Mouse (Mus musculus) small intestine, adult 2 months (tissue): ENCODE results near the gene Sptb. TPM values are rescaled to one million over a fixed set of nuclear protein-coding genes. Genes with fewer than 3 reads are reported as not detected.

Source experiments
- H3K27ac ChIP-seq: fragments of 200-500 bp; 2 replicates; pipeline ENCODE4 v1.5.1; 2012; ENCODE audit warnings: low read depth, low read length, control low read depth, inconsistent platforms; ENCODE audit not compliant: insufficient read depth
- H3K27me3 ChIP-seq: fragments of 200-500 bp; 2 replicates; pipeline ENCODE4 v1.6.1; 2012; ENCODE audit warnings: mild to moderate bottlenecking, moderate library complexity, low read length, inconsistent platforms; ENCODE audit not compliant: control insufficient read depth, insufficient read depth
- H3K36me3 ChIP-seq: fragments of 200-500 bp; 2 replicates; pipeline ENCODE4 v1.6.1; 2012; ENCODE audit warnings: mild to moderate bottlenecking, low read length, control low read depth, inconsistent platforms; ENCODE audit not compliant: control insufficient read depth, insufficient read depth
- H3K4me1 ChIP-seq: fragments of 200-500 bp; 2 replicates; pipeline ENCODE4 v1.6.1; 2012; ENCODE audit warnings: low read length, inconsistent platforms, mixed read lengths; ENCODE audit not compliant: control insufficient read depth, insufficient read depth, insufficient read length
- H3K4me3 ChIP-seq: fragments of 200-500 bp; 2 replicates; pipeline ENCODE4 v1.5.1; 2012; ENCODE audit warnings: low read depth, mild to moderate bottlenecking, control low read depth, inconsistent platforms, low read length, moderate library complexity
- CTCF ChIP-seq: fragments of 200-500 bp; IDR thresholded peaks from 2 replicates; pipeline ENCODE4 v1.5.1; 2012; ENCODE audit warnings: low read depth, mild to moderate bottlenecking, control low read depth, inconsistent platforms, low read length, moderate library complexity, mixed read lengths; ENCODE audit not compliant: insufficient replicate concordance, insufficient read length; ENCODE audit errors: extremely low read depth
- POLR2A ChIP-seq: fragments of 200-500 bp; IDR thresholded peaks from 2 replicates; pipeline ENCODE4 v1.6.1; 2012; ENCODE audit warnings: low read depth, mild to moderate bottlenecking, control low read depth, inconsistent platforms, low read length, moderate library complexity
- WGBS: fragments of 180-500 bp; shearing (Covaris S2); methylation state at CpG from one replicate; pipeline ENCODE4 v1.1.7; 2018; 5-methylcytosine and 5-hydroxymethylcytosine counted together
- polyA plus RNA-seq: library from polyadenylated mRNA; depleted of rRNA; stranded (reverse); fragments of >200 nt; gene quantifications from 2 replicates; pipeline ENCODE4 v1.2.3, GENCODE M21; 2012; rRNA removed

The Sptb gene
- polyA plus RNA-seq, 1 experiment, result 0.60 TPM

DNA sequence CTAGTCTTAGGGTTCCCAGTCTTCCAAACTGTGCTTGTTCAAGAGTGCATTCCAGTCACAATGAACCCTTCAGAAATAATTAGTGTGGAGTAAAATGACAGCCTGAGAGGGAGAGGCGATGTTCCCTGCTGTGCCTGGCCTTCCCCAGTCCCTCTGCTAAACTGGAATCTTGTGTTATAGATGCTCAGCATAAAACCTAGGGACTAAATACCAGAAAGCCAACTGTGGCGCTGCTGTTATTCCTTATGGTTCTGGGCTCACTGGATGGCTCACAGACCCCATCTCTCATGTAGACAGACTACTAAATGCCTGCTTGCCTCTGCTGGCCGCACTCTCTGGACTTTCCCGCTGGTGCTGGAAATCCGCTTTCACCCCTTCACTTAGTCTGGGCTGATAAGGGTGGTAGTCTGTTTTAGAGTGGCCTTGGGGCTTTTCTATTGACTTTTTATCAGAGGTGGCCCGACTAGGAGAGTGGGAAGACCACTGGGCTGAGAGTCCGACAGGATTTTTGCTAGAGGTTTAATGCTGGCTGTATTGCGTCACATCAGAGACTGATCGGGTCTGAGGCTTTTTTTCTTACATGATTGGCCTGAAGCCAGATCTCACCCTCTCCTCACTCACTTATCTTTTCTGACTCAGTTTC is 175.6 kb downstream of the Sptb start:
- no peaks in the 10 kb centered on the region for H3K27me3 ChIP-seq
- H3K36me3 ChIP-seq, result peaks cover 2% of the 10 kb centered on the region; the same call in 1 of the 2 replicates
- H3K4me1 ChIP-seq, result peaks cover 20% of the 10 kb centered on the region
- peak overlapping the region; percentile 80 for H3K4me3 ChIP-seq
- TF ChIP-seq POLR2A (no peak), CTCF (no peak)
- peak overlapping the region; percentile 82 for H3K27ac ChIP-seq
- WGBS, result 9% methylated on average over 9 of the region's 9 CpGs

DNA sequence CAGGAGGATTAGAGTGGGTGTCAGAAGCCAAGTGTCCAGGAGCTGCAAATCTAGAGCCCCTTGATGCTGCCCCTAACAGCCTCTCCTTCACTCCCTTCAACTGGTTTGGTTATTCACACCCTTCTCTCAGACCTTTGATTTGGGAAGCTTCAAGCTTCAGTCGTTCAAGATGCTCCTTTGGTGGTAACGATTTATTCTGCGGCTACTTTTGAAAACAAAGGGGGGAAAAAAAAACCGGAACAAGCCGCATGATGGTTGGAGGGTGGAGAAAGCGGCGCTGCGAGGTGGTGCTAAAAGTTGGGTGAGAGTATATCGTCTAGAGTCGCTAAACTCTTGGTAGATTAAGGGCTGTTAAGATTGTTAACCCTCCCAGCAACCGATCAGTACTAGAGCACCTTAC is 176.1 kb downstream of the Sptb start:
- Histone ChIP-seq H3K4me3 (peak overlapping the region; percentile 80), H3K27me3 (no peaks in the 10 kb centered on the region), H3K4me1 (peaks cover 20% of the 10 kb centered on the region), H3K36me3 (peaks cover 2% of the 10 kb centered on the region; the same call in 1 of the 2 replicates), H3K27ac (peak overlapping the region; percentile 82)
- 3% methylated on average over 11 of the region's 11 CpGs for WGBS
- TF ChIP-seq CTCF (no peak), POLR2A (no peak)

DNA sequence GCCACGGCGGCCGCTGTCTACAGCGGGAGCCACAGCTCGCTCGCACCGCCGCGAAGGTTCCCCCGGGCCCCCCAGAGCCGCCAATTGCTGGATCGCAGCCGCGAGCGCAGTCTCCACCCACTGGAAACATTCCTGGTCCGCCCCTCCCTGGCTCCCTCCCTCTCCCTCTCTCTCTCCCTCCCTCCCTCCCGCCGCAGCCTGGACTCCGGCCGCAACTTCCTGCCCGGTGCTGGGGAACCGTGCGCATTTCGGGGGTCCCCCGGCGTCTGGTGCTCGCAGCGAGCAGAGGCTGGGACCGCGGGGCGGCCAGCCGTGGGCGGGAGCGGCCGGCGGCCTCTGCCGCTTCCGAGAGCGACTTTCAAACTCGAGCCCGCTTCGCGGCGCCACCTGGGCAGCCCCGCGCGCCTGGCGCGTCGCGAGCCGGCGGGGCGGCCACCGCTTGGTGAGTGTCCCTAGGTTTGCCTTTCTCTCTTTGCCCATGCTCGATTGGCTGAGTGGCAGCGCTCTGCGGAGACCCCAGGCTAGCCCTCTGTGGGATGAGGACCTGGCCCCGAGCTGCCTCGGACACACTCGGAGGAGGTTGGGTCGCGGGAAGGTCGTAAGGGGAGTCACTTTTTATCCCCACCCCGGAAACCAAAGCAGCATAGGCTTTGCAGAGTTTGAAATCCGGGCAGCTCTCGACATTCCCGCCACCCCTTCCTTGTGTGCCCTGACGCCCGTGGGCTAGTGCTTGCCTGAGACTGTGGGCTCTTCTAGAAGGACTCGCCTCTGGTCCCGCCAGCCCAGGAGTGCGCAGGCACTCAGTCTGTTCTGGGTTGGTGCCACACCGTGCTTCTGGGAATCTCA is 176.7 kb downstream of the Sptb start:
- Histone ChIP-seq H3K27ac (peak overlapping the region; percentile 82), H3K27me3 (no peaks in the 10 kb centered on the region), H3K4me3 (peak overlapping the region; percentile 80), H3K36me3 (no peaks in the 10 kb centered on the region), H3K4me1 (peaks cover 20% of the 10 kb centered on the region)
- WGBS, result under 1% methylated on average over 74 of the region's 74 CpGs
- TF ChIP-seq CTCF, result no peak
- no peak; the same call in 1 of the 2 replicates for TF ChIP-seq POLR2A

DNA sequence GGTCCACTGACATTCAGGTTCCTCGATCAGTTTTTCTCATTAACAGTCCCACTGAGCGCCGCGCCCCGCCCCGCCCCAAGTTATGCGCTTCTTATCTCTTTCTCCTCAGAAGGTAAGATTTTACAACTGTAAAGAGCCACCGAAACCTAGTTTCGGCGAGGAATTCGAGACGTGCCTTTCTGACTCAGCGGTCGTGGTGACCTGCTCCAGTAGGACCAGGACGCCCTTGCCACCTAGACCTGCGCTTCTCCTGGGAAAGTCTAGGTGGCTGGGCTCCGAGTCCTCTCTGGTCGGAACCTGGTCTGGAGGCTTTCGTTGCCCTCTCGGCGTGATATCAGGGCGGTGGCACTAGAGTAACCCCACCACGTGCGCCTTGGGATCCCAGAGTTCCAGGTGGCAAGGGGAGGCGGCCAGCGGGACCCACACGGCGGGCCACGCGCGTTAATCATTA is 177.4 kb downstream of the Sptb start:
- Histone ChIP-seq H3K4me1 (peaks cover 20% of the 10 kb centered on the region), H3K36me3 (no peaks in the 10 kb centered on the region), H3K4me3 (peak overlapping the region; percentile 80), H3K27ac (peak overlapping the region; percentile 77), H3K27me3 (no peaks in the 10 kb centered on the region)
- TF ChIP-seq CTCF (no peak), POLR2A (no peak)
- 1% methylated on average over 31 of the region's 31 CpGs for WGBS

DNA sequence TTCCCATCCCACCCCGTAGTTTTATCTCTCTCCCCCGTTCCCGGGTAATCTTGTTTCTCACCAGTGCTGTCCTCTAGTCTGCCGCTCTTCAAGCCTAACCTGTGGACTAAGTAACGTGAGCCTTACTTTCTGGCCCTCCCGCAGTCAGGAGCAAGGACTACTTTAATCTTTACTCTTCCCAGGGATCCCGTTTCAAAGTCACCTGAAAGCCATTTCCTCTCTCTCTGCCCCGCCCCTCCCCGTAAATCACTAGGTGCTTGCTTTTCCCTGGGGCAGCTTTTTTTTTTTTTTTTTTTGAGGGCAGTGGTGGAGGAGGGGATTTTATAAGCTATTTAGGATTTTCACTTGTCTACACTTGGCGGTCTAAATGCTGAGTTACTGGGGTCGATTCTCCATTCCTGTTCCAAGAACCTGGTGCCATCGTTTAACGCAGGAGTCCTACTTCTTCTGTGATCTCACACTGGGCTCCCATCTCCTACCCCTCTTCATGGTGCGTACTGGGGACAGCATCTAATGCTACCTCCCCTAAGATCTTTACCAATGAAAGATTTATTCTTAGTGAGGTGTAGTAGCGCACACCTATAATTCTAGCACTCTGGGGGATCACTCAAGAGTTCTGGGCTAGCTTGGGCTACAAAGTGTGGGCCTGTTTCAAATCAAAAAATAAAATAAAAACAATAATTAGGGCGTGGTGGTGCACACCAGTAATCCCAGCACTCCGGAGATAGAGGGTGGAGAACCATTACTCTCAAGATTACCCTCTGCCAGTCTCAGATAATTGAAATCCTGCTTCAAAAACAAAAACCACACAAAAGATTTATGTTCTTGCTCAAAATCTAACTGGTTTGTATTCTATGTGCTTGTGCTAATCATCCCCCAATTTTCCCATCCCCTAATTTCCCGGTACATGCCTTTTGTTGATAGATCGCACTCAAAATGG is 178.1 kb downstream of the Sptb start:
- H3K36me3 ChIP-seq, result no peaks in the 10 kb centered on the region
- 11% methylated on average over 19 of the region's 19 CpGs for WGBS
- no peaks in the 10 kb centered on the region for H3K27me3 ChIP-seq
- peaks cover 20% of the 10 kb centered on the region for H3K4me1 ChIP-seq
- H3K4me3 ChIP-seq, result peak overlapping the region; percentile 80
- peak overlapping the region; percentile 77 for H3K27ac ChIP-seq
- TF ChIP-seq CTCF (no peak), POLR2A (no peak)

DNA sequence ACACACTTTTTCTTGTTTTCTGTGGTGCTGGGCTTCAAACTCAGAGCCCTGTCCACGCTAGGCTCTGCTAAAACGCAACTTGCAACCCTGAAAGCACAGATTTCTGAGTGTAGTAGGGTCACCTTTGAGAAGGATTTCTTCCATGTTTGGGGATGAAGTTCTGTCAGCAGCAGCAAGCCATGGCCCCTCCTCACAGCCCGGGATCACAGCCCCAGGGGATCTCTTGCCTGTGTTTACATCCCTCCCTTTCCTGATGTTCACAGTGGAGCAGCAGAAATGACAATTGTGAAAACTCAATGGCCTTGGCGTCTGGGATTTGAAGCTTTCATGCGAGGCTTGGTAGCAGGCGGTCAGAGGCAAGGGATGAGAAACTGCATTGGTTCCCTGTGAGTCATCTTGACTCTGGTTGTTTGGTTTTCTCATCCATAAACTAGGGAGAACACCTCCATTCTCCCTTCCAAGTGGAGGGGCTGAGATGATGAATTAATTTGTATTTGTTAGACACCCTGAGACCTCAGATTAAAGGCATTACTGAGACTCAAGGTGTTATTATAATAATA is 179.7 kb downstream of the Sptb start, which contains the start of gene Plekhg3:
Gene Plekhg3, plus strand, starts transcription at position 312 of the 560 bp plus-strand sequence.
- Histone ChIP-seq H3K27ac (peak within 1 kb of the TSS; percentile 57; the same call in 1 of the 2 replicates), H3K4me3 (no peak within 1 kb of the TSS), H3K27me3 (no peaks in the 10 kb centered on the region), H3K4me1 (peaks cover 9% of the 10 kb centered on the region), H3K36me3 (no peaks in the 10 kb centered on the region)
- TF ChIP-seq POLR2A (no peak), CTCF (no peak)
- 54% methylated on average over 6 of the region's 6 CpGs for WGBS

Other genes with a start within 250 kb of the Sptb start
- 12.3 and 16.9 TPM in 2 replicates for gene Plekhg3, start 179.7 kb downstream of the Sptb start, polyA plus RNA-seq
- gene Churc1, start 55.0 kb upstream of the Sptb start, polyA plus RNA-seq, result 20.3 and 20.9 TPM in 2 replicates
- 9.1 and 27.1 TPM in 2 replicates for gene Fntb, start 55.0 kb upstream of the Sptb start, polyA plus RNA-seq
- 514 and 943 TPM in 2 replicates for gene Gpx2, start 85.0 kb upstream of the Sptb start, polyA plus RNA-seq
- 5.7 and 16.4 TPM in 2 replicates for gene Rab15, start 112.4 kb upstream of the Sptb start, polyA plus RNA-seq